In genomic region chr2:119367346-119367745, GRCm38 (mm10) we compare ENCODE assay signal across 24 mouse cellular contexts.
"Had no signal": no experiment of that assay in that cellular context is flagged by ENCODE, and none has a peak within 500 bp of the region (broad histone marks: within the 10 kb centered on the region; RNA-seq: fewer than 3 reads in every experiment).

No protein-coding gene starts in this region.

- DNase-seq: gastrocnemius, postnatal 14 days; gastrocnemius, postnatal 36 days; heart, adult 11 months; heart, adult 2 months; heart, postnatal 14 days; heart, postnatal 36 days; kidney, adult 18-20 months; kidney, adult 8-10 months; kidney, postnatal 10 days; kidney, postnatal 25 days; kidney, postnatal 4 days; layer of hippocampus, adult 9-11 months; liver; liver, embryonic 13.5 days had no signal

- H3K27ac ChIP-seq: heart, adult 2 months; heart, embryonic 13.5 days; heart, embryonic 15.5 days; hindbrain, embryonic 13.5 days; hindbrain, embryonic 15.5 days; hindbrain, postnatal 0 days; limb, embryonic 10.5 days; limb, embryonic 12.5 days; liver, embryonic 13.5 days; liver, embryonic 15.5 days had no signal

- H3K4me1 ChIP-seq: heart, embryonic 13.5 days; heart, embryonic 15.5 days; hindbrain, embryonic 13.5 days; hindbrain, embryonic 15.5 days; limb, embryonic 10.5 days; limb, embryonic 12.5 days; liver, embryonic 13.5 days; liver, embryonic 15.5 days had no signal

- H3K4me3 ChIP-seq: heart, adult 2 months; heart, embryonic 13.5 days; heart, embryonic 15.5 days; hindbrain, embryonic 13.5 days; hindbrain, embryonic 15.5 days; limb, embryonic 10.5 days; limb, embryonic 12.5 days; liver, embryonic 13.5 days; liver, embryonic 15.5 days had no signal

- H3K4me2 ChIP-seq: heart, embryonic 11.5 days; heart, embryonic 13.5 days; heart, embryonic 15.5 days; hindbrain, embryonic 13.5 days; hindbrain, embryonic 15.5 days; limb, embryonic 12.5 days; liver, embryonic 11.5 days; liver, embryonic 13.5 days; liver, embryonic 15.5 days had no signal

- H3K9ac ChIP-seq: heart, embryonic 13.5 days; heart, embryonic 15.5 days; hindbrain, embryonic 13.5 days; hindbrain, embryonic 15.5 days; limb, embryonic 12.5 days; liver, embryonic 13.5 days; liver, embryonic 15.5 days had no signal

- H3K9me3 ChIP-seq: heart, embryonic 13.5 days; heart, embryonic 15.5 days; hindbrain, embryonic 15.5 days; limb, embryonic 10.5 days; limb, embryonic 12.5 days; liver, embryonic 13.5 days; liver, embryonic 15.5 days had no signal

- ATAC-seq: hindbrain, postnatal 0 days had no signal

- H3K27me3 ChIP-seq: heart, embryonic 13.5 days; heart, embryonic 15.5 days; hindbrain, embryonic 13.5 days; hindbrain, embryonic 15.5 days; limb, embryonic 12.5 days; liver, embryonic 13.5 days; liver, embryonic 15.5 days had no signal
